Mouse (Mus musculus) E14TG2a.4 (cell line): Measurements from ENCODE around the gene Hscb.

Source experiments
- CTCF ChIP-seq: conservative IDR thresholded peaks from 2 replicates; pipeline ENCODE4 v1.5.1; 2014; ENCODE audit warnings: low read length
- NANOG ChIP-seq: IDR thresholded peaks from 2 replicates; pipeline ENCODE4 v1.6.1; 2014; ENCODE audit warnings: borderline replicate concordance, low read length, mixed read lengths
- POU5F1 ChIP-seq: IDR thresholded peaks from 2 replicates; pipeline ENCODE4 v1.6.1; 2014; ENCODE audit warnings: low read length, borderline replicate concordance

DNA sequence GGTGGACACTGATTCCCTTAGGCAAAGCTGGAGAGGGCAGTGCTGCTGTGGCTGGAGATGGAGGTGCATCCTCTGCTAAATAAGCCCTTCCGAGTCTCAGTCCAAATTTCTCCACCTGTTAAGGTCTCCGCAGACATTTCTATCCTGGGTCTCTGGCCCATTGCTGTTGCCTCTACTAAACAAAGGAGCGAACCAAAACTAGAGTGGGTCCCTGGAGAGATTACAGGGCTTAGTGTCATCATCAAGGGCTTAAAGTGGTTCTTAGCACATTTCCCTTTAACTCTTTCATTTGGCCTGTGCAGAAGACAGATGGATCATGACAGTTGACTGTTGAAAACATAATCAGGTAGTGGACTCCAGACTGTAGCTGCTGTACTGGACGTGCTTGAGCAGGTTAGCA is 49.0 kb upstream of the Hscb start:
- TF ChIP-seq POU5F1 = no peak
- TF ChIP-seq CTCF = no peak
- no peak for TF ChIP-seq NANOG
